23 mouse cellular contexts compared by ENCODE assay signal in genomic region chrX:101933346-101933745, GRCm38 (mm10).
"Had no signal": no experiment of that assay in that cellular context is flagged by ENCODE, and none has a peak within 500 bp of the region (broad histone marks: within the 10 kb centered on the region; RNA-seq: fewer than 3 reads in every experiment).

No protein-coding gene starts in this region.

- H3K4me3 ChIP-seq: layer of hippocampus, adult 2 months; limb, embryonic 10.5 days; limb, embryonic 13.5 days; liver, embryonic 12.5 days; liver, embryonic 15.5 days; lung, embryonic 15.5 days; megakaryocyte, embryonic 14.5 days; midbrain, embryonic 10.5 days; midbrain, embryonic 13.5 days; myocyte; neural tube, embryonic 13.5 days; stomach, embryonic 15.5 days had no signal

- H3K27ac ChIP-seq: kidney, postnatal 0 days; layer of hippocampus, adult 2 months; limb, embryonic 10.5 days; limb, embryonic 13.5 days; liver, embryonic 12.5 days; liver, embryonic 15.5 days; lung, embryonic 15.5 days; midbrain, embryonic 10.5 days; midbrain, embryonic 13.5 days; neural tube, embryonic 13.5 days; stomach, embryonic 15.5 days had no signal

- DNase-seq: kidney, postnatal 25 days; layer of hippocampus, adult 9-11 months; liver; lung, adult 18-20 months; lung, postnatal 10 days; lung, postnatal 36 days; retina, postnatal 1 day; right cerebral cortex, postnatal 25 days; spleen, adult 18-20 months; thymus, postnatal 4 days had no signal

- H3K4me1 ChIP-seq: limb, embryonic 10.5 days; limb, embryonic 13.5 days; liver, embryonic 12.5 days; liver, embryonic 15.5 days; lung, embryonic 15.5 days; megakaryocyte, embryonic 14.5 days; midbrain, embryonic 13.5 days; neural tube, embryonic 13.5 days; stomach, embryonic 15.5 days had no signal
